Mouse (Mus musculus) left cerebral cortex, postnatal 25 days (tissue): ENCODE results near the gene Tmigd3. TPM values are rescaled to one million over a fixed set of nuclear protein-coding genes. Genes with fewer than 3 reads are reported as not detected.

Source experiments
- DNase-seq, 2 experiments: peaks; one replicate each; pipeline ENCODE4 v3.0.0; 2022; ENCODE audit warnings: low spot score in 2 of 2, mixed read lengths in 1 of 2
- intact Hi-C: fragments of 180-260 bp; cut with DNase I; formaldehyde crosslinking; loops from one replicate; pipeline ENCODE4 v1.15.1; 2025
- total RNA-seq, 2 experiments: library from RNA; stranded (reverse); gene quantifications; 2 replicates each; pipeline ENCODE4 v1.2.3; 2021

Tmigd3 gene
- total RNA-seq, 2 experiments from 2014 or later, result 0.69 TPM; not detected in 1

DNA sequence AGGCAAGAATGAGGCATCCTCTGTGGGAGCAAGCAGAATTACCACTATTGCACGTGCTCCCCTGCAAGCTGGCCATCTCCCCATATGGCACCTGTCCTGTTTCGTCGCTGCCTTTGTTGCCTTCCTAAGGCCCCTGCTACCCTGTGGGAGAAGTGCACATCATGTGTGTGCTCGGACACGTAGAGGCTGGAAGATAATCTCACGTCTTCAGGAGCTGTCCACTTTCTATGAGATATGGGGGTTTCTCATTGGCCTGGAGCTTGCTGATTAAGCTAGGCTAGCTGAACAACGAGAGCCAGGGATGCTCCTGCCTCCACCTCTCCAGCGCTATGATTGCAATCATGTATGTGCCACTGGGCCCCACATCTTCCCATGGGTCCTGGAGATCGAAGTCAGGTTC is 53.9 kb downstream of the Tmigd3 start:
- intact Hi-C loops, result no loop called here
- no peak for DNase-seq

DNA sequence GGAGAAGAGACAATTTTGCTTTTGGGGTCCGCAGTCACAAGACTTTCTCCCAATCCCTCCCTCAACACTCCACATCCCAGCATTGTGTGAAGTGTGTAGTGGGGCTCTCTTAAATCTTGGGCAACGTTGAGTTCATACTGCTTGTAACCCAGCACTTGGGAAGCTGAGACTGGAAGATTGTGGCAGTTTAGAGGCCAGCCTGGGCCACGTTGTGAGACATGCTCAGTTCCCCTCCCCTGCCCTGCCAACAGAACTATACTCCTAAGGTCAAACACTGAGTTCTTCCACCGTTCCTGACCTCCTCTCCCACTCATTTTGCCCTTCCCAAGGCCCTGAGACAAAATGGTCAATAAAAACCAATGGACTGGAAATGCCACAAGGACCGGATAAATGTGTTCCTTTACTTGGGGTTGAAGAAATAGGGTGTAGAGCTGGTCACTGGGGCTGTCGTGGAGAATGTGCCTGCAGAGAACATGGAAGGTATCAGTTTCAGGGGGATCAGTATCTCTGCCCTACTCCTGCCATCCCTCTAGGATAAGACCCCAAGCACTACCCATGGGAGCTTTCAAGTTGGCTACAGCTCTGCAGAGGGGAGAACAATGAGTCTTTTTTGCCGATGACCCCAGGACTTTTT is 57.0 kb downstream of the Tmigd3 start:
- DNase-seq, result no peak
- intact Hi-C loops, result no loop called here

DNA sequence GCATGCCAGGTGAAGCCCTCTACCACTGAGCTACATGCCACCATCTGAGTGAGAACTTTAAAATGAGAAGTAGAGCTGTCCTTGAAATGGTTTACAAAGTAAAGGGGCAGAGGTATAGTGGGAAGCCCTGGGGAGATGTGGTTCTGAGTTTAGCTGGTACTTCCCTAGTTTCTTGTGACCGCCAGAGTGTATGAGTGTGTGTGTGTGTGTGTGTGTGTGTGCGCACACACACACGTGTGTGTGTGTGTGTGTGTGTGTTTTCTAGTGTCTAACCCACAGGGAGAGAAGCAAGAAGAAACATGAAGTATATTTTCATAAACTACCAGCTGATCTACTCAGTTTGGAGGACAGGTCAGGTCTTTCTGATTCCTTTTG is 57.5 kb downstream of the Tmigd3 start:
- DNase-seq, result no peak
- intact Hi-C loops, result no loop called here

DNA sequence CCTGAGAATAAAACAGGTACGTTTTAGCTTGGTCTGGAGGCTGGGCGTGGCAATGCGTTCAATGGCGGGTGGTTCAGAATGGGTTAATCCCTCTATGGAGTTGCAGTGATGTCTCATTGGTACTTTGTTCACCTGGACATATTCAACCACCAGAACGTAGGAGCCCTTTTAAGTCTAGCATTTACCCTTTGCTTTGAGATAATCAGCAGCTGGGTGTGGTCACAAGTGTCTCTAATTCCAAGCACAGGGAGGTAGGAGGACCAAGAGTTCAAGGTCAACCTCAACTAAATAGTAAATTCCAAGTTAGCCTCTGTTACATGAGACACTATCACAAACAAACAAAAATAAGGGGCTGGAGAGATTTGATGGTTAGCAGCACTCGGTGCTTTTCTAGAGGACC is 58.1 kb downstream of the Tmigd3 start:
- no peak for DNase-seq
- intact Hi-C loops, result no loop called here

DNA sequence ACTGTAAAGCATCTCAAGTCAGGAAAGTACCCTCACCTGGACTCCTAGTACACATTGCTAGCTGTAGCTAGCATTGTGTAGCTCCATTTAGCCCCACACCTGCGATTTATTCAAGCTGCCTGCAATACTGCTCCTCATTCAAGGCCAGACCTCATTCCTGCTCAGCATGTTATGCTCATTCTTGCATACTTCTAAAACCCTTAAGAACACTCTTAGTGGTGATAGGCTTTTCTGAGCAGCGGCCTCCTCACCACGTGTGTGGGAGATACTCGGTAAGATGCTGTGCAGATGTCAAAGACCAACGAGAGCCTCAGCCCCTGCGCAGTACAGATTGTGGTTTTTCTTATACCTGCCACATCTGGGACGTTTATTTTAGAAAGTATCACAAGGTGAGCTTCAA is 59.1 kb downstream of the Tmigd3 start:
- DNase-seq, result no peak
- intact Hi-C loops, result no loop called here

DNA sequence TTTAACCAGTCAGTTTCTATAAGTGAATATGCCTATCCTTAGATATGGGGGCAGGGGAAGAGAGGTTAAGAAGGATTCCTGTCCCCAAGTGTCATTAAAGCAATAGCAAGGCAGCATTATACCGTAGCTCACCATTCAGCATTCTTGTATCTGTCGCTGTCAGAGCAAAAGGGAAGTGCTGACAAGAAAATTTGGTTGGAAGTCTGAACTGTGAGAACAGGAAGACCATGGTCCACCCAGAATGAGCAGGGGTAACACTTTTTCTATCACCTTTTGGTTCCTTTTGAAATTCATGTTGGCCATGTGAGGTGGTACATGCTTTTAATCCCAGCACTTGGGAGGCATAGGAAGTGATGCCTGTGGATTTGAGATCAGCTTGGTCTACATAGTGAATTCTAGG is 60.4 kb downstream of the Tmigd3 start:
- intact Hi-C loops, result no loop called here
- DNase-seq, result no peak

DNA sequence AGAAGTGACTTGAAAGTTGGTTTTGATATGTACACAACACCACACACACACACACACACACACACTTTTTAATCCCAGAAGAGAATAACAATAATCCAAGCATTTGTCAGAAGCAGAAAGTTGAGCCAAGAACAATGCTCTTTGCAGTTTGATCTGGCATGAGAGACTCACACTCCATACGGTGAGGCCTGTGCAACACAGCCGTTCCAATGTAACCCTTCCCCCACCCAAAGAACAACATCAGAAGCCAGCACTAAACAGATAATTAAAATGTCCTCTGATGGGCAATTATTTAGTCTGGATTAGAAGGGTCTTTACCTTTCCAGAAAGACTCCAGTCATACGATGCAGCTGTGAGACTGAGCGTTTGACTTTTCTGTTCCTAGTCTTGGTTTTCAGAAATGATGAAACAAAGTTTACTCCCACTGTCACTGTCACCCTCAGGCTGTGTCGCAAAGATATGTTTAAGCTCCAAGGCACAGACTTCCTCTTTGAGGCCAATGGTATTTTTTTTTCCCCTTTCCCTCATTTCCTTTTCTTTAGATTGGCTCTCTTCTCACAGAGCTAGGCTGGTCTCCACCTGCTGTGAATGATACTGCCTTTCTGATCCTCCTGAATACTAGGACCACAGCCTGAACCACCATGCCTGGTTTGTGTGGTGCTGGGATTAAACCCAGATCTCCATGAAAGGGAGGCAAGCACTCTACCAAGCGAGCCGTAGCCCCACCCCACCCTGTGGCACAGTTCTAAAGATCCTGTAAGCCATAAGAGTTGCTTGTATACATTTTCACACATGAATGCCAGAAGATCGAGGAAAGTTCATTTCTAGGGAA is 61.8 kb downstream of the Tmigd3 start, which contains the start of gene I830077J02Rik:
TSS of gene I830077J02Rik (minus strand) at position 425 of the 832 bp plus-strand sequence.
- no peak for DNase-seq
- intact Hi-C loops, result no loop called here

DNA sequence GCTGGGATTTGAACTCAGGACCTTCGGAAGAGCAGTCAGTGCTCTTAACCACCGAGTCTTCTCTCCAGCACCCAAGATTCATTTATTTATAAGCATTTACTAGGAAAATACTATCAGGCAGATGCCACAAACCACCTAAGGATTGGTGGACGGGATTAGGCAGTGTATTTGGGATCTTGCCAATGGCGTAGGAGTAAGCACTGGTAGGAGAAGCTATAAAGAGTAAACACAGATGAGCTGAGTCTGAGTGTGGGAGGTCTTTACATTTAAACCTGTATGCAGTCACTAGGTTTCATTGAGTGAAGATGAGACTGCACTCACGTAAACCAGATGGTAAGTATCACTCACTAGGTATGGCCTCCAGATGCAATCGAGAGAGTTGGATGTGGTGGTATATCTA is 63.2 kb downstream of the Tmigd3 start:
- intact Hi-C loops, result no loop called here
- DNase-seq, result peak; percentile 18 to 26

DNA sequence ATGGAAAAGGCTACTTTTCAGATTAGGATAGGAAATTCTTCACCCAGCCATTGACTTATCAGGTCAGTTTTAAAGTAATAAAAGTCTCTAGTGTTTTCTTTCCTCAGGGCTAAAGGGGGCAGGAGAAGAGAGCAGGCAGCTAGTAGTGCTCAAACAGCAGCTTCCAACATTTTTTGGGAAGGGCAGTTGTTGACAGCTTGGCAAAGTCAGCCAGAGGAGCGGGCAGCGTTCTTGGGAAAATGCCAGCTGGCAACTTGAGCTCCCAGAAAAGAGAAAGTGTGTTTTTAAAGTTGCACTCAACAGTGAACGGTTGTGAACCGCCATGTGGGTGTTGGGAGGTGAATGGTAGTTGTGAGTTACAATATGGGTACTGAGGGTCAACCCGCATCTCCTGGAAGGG is 64.3 kb downstream of the Tmigd3 start:
- peak in 1 of 2 experiments; percentile 14 for DNase-seq

DNA sequence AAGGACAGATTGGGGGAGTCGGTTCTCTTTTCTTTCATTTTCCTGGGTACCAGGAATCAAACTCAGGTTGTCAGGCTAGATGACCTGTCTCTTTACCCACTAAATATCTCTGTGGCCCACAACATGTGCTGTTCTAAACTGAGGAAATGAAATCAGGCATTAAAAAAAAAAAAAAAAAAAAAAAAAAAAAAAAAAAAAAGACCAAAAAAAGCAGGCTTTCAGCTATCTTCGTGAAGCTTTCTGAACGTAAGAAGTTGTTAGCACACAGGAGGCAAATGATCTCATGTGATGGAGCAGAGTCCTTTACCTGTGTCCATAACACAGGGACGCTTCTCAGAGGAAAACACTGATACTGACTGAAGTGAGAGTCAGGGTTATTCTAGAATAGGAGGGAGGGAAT is 65.4 kb downstream of the Tmigd3 start:
- intact Hi-C loops, result no loop called here
- DNase-seq, result no peak

More for the DNA sequence above, 64.3 kb downstream of the Tmigd3 start:
- intact Hi-C loops, result no loop called here

DNA sequence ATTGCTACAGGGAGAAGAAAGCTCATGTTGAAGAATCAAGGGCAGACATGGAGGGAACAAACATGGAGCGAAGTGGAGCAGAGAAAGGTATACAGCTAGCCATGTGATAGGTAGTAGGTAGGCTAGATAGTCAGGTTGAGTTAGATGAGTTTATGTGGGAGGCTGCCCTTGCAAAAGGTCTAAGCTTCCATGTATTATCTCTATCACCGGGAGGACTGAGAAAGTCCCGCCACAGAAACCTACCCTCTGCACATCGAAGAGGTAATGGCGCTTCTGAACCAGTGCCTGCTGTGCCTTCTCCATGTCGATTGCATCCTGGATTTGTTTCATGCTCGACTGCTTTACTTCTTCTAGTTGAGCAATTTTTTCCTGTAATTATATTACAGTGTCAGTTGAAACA is 80.6 kb downstream of the Tmigd3 start:
- intact Hi-C loops, result no loop called here
- DNase-seq, result no peak

DNA sequence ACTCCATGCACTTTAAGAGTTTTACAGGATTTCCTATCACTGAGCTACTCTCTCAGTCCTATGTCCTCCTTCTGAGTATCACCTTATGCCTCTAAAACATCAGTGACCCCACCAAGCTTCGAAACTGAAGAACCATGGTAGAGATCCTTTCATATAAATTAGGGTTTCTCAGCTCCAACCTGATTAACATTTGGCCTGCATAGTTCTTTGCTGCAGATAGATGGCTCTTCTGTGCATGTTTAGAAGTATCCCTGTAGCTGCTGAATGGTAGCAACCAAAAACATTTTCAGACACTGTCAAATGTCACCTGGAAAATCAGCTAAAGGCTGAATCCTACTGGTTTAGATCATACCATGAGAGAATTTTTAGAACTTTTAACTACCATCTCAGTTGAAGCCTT is 86.5 kb downstream of the Tmigd3 start:
- intact Hi-C loops, result loop anchor here (5.0 kb wide), 1 partner anchor 155 kb away; the partner anchor contains the start of gene Rap1a
- no peak for DNase-seq

DNA sequence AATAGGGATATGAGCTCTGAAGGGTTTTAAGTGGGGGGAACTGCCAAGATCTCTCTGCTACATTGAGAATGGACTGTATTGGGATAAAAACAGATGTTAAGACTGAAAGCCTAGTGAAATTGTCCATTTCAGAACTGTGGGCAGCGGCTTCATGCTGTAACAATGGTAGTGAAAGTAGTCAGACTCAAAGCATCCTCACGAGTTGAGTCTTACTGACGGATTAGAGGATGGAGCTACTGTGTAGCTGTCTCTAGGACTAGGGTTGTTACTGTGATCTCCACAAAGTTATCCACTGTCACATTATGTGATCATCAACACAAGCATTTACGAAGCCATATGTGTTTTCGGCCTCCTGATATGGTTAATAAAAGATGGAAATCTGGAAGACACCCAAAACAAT is 87.5 kb downstream of the Tmigd3 start:
- intact Hi-C loops, result loop anchor here (2.0 to 5.0 kb wide), 2 partner anchors 156 to 271 kb away; partner anchors contain the start of genes Ddx20 and Rap1a
- DNase-seq, result no peak

DNA sequence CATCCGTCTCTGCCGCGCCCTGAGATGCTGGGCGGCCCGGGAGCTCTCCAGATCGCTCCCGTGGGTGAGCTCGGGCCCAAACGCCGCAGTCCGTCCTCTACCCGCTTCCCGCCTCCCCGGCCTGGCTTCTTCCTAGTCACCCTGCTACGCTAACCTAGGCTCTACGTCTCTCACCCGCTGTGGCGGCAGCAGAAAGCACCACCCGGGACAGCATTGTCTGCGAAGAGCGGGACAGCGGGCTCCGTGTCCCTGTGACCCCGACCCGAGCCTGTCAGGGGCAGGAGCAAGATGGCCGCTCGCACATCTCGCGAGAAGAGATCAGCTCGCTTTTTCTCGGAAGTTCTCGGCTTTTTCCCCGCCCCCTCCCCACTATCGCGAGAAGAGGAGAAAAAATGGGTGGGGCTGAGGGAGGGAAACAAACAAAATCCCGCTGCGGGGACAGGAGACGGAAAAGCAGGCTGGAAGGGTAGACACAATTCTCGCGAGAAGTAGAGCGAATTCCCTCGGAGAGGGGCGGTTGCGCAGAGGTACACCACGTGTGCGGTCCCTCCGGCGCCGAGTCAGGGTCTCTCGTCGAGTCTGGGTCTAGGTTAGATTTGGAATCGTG is 88.4 kb downstream of the Tmigd3 start, which contains the start of gene Wdr77:
TSS of gene Wdr77 (plus strand) at position 396 of the 607 bp plus-strand sequence.
- intact Hi-C loops, result loop anchor here (2.0 to 5.0 kb wide), 2 partner anchors 157 to 272 kb away; partner anchors contain the start of genes Ddx20 and Rap1a
- DNase-seq, result peak; percentile 95 to 98

DNA sequence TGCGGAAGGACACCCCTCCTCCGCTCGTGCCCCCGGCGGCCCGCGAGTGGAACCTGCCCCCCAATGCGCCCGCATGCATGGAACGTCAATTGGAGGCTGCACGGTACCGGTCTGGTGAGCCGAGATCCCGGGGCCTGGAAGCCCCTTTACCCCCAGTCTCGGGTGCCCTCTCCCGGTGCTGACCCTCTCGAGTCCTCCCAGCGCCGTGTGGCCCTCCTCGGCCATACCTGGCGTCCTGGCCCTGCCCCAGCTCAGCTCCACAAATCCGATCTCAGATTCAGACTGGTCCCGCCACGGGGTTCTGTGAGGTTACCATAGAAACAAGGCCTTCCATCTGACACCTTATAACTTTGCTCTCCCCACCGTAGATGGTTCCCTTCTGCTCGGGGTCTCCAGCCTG is 88.9 kb downstream of the Tmigd3 start:
- peak in 1 of 2 experiments; percentile 25 for DNase-seq
- intact Hi-C loops, result loop anchor here (2.0 to 5.0 kb wide), 2 partner anchors 157 to 273 kb away; partner anchors contain the start of genes Ddx20 and Rap1a

DNA sequence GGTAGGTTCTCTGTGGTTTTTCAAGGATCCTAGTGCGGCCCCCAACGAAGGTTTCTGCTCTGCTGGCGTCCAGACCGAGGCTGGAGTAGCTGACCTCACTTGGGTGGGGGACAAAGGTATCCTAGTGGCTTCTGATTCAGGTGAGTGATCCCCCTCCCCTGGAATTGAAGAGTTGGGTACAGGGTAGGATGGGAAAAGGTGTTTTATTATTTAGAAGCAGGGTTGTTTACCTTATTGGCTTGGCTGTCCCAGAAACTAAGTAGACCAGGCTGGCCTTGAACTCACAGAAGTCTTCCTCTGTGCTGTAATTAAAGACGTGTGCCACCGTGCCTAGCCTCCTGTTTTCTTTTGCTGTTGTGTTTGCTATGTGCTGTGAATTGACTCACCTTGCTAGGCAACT is 89.3 kb downstream of the Tmigd3 start, which contains the start of gene Atp5f1:
TSS of gene Atp5f1 (minus strand) at position 101 of the 400 bp plus-strand sequence.
- intact Hi-C loops, result loop anchor here (2.0 to 5.0 kb wide), 2 partner anchors 158 to 273 kb away; partner anchors contain the start of genes Ddx20 and Rap1a

DNA sequence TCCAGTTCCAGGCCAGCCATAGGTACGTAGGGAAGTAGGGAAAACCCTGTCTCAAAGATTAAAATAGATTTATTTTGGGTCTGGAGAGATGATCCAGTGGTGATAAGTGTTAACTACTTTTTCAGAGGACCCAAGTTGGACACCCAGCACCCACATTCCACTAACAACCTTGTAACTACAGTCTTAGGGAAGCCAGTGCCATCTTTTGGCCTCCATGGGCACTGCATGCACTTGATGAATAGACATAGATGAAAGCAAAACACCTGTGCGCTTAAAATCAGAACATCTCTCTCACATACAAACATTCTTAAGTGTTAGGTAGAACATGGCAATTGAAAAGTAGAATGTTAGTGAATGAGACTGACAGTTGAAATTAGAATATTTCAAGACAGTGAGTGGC is 90.0 kb downstream of the Tmigd3 start:
- DNase-seq, result no peak
- intact Hi-C loops, result no loop called here

More for the DNA sequence above, 89.3 kb downstream of the Tmigd3 start, which contains the start of gene Atp5f1:
- no peak for DNase-seq

DNA sequence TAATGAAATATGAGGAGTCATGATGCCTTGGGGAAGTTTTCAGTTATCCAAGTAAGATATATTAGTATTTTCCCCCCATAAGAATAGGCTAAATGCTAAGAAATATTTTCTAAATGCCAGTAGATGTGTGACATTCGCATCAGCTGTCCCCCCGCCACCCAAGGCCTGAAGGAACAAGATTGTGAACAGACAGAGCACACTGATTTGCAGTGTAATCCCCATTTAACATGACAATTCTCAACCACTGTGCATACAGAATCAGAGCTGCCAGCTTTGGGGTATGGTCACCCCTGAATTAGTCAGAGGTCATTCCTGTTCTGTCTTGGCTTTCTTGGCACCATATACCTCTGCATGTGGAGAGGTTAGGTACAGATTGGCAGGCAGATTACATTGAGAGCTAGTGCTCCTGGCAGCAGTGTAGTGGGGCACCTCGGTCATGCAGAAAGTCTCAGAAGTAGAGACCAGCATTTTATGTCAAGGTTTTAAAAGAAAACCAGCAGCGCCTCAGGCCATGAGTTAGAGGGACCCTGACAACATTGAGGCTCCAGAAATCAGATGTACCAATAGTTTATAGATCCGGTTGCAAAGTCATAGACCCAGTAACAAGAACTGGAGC is 101.2 kb downstream of the Tmigd3 start:
- DNase-seq, result no peak
- intact Hi-C loops, result no loop called here

DNA sequence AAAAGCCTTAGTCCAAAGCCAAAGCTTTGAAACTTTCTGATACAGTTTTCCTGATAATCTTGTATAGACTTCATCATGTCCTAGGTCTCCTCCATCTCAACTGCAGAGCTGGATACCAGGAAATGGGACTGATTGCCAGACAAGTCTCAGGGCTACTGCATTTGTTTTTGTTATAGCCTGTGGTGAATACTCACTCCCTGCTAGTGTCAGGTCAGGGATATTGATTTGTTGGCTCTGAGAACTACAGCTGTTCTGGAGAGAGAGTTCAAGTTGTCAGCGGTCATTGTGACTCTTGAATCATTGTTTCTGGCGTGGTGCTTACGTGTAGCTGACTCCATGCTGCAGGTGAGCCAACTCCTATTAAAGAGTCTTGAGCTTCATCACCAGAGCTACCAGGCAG is 102.7 kb downstream of the Tmigd3 start, which contains the start of gene Ovgp1:
TSS of gene Ovgp1 (plus strand) at position 301 of the 400 bp plus-strand sequence.
- intact Hi-C loops, result no loop called here
- DNase-seq, result no peak
